Mouse (Mus musculus) c-Kit-positive CD71-positive TER-119-positive erythroid progenitor cells, embryonic 14.5 days (primary cell): ENCODE results near the gene Helz2.

Experiments
- DNase-seq: peaks from one replicate; pipeline ENCODE4 v3.0.0-alpha.2; 2013; ENCODE audit warnings: low spot score

Gene Helz2

DNA sequence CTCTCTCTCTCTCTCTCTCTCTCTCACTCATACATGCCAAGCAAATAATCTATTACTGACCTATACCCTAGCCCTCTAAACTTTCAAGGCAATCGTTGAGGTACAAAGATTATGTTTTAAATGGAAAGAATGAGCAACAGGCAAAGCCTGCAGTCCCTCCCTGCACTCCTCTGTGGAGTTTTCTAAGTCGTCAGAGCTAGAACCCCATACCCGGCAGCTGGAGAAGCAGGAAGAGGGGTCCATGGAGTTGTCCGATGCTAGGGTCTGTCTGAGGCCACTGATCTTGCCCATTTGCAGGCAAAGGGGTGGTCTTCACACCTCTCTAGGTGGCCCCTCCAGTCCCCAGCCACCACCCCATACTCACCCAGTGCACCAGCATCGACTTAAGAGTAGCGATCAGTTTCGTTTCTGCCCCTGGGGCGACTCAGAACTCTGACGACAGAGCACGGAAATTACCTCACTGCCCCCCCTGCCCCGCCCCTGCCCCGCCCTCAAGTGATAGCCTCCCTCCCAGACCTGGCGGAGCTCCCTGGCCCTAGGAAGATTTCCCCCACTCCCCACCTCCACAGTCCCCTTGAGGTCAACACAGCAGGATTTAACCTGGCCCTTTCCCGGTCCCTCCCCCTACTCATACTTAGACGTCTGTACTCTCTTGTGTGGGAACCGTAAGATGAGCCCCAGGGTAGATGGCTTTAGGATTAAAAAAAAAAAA, at the start of gene Helz2:
Gene Helz2, minus strand, starts transcription at position 426 of the 712 bp plus-strand sequence.
- peak; percentile 69 for DNase-seq

DNA sequence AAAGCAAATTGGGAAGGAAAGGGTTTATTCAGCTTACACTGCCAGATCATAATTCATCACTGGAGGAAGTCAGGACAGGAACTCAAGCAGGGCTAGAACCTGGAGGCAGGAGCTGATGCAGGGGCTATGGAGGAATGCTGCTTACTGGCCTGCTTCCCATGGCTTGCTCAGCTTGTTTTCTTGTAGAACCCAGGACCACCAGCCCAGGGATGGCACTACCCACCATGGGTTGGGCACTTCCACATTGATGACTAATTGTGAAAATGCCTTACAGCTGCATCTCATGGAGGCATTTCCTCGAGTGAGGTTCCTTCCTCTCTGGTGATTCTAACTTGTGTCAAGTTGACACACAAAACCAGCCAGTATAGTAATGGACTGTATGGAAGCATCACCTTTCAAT, 49.1 kb upstream of the Helz2 start:
- DNase-seq = no peak

DNA sequence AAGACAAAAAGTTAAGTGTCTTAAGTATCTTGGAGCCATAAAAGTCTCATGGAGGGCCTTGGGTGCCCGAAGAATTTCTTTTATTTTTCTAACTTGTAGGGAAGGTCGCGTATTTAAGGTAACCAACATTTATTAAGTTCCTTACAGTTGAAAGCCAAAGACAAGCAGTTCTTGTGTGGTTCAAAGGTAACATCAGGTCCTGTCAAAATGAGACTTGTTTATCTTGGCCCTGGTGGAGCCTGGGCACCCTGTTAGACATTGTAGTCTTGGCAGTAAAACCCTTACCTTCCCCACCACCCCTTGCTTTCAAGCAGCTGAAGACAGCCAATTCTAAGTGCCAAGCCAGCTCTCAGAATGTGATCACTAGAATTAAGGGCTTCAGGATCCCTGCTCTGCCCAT, 46.9 kb upstream of the Helz2 start:
- no peak for DNase-seq

DNA sequence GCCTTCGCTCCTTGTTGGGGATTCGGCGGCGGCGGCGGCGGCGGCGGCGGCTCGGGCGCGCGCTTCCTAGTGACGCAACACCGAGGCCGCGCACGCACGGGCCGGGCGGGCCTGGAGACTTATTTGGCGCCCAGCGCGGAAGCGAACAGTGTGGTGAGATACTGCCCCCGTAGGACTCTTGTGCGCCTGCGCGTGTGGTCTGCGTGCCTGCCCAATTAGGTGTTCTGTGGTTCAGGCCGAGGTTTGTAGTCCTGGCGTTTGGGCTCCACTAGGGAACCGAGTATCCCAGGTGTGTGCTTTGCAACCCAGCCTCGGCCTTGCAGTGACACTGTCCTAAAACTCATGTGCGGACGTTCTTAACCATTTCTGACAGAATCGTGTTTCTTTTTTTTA, 46.1 kb upstream of the Helz2 start, which contains the start of gene Gmeb2:
Gene Gmeb2, minus strand, starts transcription at position 78 of the 393 bp plus-strand sequence.
- DNase-seq = peak; percentile 98

DNA sequence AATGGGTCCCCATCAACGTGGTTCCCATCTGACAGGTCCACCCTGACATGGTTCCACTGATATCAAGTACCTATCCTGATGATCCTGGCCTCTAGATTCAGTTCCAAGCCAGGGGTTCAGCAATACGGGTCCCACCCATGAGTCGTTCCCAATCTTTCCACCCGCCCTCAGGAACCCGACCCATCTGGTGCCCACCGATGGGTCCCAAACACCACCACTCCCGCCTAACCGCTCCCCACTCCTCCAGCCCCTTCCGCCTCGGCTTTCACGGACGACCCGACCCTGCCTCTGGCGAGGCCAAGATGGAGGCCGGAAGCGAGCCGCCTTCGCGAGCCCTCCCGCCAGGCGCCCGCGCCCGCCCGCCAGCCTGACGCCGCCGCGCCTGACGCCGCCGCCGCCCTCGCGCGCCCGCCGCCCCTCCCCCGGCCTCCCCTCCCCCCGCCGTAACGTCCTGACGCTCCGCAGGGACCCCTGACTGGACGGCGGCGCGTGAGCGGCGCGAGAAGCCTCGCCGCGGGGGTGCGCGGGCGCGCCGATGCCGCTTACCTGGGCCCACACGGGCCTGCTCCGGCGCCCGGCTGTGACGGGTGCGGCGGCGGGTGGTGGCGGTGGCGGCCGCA, 45.6 kb upstream of the Helz2 start:
- peak; percentile 68 for DNase-seq

DNA sequence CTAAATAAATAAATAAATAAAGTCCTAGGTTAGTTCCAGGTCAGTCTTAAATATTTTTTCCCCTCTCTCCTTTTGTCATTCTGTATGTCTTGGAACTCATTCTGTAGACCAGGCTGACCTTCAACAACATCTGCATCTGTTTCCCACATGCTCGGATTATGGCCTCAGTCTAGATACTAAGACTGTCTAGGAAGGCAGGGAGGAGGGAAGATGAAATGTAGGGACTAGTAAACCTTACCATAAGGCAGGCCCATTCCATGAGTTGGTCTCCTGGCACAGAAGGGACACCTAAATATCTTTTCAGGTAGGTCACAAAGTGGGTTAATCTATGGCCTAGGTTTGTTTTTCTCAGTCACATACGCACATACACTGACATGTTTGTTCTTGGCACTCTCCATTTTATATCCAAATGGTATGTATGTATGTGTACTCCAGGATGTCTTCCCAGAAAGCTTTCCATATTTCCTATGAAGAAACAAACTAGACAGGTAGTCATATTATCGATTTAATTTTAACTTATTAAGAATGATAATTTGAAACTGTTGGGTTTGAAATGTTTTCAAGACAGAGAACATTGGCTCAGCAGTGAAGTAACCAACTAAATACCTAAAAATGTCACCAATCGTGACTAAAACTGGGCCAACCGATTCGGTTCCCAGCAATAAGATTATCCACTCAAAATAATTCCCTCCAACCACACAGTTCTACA, 45.0 kb upstream of the Helz2 start:
- DNase-seq = peak; percentile 24

DNA sequence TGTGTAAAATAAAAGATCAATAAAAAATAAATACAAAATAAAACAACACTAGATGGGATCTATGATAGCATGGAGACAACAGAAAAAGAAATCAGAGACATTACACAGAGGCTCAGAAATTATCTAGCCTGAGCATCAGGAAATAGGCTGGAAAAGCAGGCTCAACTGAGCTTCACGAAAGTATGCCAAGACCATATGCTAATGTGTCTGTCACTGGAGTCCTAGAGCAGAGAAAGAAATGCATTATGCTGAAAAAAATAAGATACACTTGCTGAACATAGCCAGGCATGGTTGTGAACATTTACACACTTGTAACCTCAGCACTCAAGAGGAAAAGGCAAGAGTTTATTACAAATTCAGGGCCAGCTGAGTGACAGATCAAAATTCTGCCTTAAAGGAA, 38.1 kb upstream of the Helz2 start:
- no peak for DNase-seq

DNA sequence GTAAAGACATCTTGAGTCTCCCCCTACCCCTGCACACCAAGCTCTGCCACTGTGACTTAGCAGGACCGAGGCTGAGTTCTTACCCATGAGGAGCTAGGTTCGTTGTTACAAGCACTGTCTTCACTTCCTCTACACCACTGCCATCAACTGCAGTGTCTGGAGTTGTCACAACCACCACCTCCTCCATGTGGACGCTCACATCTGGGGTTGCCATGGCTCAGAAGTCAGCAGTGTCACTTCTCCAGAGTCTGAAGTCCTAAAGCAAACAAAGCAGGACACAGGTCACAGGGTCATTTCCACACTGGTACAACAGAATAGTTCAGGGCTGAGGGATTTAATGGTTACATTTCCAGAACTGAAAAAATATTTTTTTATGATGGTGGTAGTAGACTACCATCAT, 36.0 kb upstream of the Helz2 start:
- no peak for DNase-seq

DNA sequence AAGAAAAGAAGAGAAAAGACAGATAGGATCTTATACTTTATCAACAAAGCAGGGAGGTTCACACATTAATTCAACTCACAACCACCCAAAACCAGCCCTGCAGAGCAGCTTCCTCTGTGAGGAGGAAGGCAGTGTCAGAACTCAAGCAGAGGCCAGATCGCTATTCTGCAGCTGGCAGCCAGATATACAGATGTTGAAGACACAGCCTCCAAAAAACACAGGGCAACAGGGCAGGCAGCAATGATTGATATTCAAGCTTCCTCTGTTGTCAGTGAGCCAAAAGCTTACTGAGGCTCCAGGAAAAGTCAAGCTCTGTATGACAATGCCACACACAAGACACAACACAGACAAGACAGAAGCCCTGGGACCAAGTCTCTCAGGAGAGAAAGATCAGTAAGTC, 34.9 kb upstream of the Helz2 start:
- no peak for DNase-seq

DNA sequence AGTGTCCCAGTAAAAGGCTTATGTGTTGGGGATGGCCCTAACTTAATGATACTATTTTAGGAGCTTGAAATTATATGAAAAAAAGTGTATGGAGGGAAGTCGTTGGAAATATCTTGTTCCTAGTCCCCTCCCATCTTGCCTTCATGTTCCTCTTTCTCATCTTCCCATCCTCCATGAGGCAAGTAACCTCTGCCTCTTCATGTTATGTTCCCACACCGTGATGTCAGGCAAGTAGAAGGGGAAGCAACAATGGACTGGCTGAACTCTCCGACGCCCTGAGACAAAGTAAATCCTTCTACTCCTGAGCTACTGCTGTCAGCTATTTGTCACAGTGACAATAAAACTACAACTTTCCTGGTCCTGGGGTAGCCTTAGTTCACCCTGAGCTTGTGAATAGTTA, 32.8 kb upstream of the Helz2 start:
- no peak for DNase-seq

DNA sequence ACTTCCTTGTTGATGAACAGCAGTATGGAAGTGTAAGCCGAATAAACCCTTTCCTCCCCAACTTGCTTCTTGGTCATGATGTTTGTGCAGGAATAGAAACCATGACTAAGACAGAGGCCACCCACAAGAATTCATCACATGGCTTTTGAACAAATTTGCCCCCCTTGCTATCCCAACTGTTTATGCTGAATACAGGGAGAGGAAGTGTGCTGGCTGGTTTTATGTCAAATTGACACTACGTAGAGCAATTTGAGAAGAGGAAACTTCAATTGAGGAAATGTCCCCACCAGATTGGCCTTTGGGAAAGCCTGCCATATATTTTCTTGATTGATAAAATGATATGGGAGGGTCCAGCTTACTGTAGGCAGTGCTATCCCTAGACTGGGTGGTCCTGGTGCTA, 32.0 kb upstream of the Helz2 start:
- no peak for DNase-seq

DNA sequence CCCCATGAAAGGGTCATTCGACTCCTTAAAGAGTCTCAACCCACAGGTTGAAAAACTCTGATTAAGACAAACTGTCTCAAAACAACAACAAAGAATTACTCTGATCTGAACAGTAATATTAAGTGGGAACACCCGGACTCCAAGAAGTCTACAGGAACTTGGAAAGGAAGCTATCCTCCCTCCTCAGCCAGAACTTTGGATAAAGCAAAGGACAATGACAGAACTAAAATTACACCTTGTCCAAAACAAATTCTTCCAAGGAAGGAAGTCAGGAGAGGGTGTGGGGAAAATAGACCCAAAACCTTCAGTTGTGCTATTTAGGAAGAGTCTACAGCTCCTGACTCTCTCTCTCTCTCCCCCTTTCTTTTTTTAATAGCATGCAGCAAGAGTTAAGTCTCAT, 30.3 kb upstream of the Helz2 start:
- DNase-seq = no peak

DNA sequence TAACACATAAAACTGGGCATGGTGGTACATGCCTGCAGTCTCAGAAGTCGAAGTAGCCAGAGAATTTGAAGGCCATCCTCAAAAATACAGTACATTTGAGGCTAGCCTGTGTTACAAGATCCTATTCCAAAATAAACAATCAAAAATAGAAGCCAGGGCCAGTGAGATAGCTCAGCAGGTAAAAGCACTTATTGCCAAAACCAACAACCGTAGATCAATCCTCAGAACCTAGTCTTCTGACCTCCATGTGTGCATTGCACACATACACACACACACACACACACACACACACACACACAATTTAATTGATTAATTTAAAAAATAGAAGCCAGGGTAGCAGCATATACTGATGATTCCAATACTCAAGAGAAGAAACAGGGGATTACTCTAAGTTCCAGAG, 25.0 kb upstream of the Helz2 start:
- DNase-seq = no peak

DNA sequence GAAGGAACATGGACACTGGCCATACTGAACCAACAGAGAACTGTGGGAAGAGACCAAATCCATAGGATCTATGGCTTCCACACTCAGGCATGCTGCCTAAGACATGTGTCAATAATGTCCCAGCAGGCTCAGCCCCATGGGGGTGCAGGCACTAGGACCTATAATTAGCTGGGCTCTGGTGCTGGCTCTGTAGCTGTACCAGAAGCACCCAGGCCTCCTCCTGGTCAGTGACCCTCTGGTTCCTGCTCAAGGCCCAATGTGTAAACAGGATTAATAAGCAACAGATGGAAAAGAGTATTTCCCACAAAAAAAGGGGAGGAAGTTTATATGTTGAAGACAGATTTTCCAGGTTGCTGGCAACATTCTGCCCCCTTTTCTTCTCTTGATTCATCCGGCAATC, 11.4 kb upstream of the Helz2 start:
- no peak for DNase-seq

DNA sequence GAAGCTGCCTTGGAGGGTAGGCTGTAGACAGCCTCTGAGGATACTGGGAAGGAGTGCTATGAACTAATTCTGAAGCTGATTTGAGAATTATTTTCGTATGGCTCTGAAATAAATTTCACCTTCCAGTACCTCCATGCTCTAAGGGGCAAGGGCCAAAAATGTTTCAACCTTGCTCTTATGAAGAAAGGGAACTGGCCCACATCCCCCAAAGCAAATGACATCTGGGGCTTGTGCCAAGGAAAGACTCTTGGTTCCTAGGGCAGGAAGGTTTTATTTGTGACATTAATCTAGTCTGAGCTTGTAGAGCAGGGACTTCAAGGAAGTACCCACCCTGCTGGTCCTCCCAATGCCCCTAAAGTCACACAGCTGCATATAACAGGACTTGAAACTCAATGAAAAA, 10.0 kb upstream of the Helz2 start:
- DNase-seq = no peak

DNA sequence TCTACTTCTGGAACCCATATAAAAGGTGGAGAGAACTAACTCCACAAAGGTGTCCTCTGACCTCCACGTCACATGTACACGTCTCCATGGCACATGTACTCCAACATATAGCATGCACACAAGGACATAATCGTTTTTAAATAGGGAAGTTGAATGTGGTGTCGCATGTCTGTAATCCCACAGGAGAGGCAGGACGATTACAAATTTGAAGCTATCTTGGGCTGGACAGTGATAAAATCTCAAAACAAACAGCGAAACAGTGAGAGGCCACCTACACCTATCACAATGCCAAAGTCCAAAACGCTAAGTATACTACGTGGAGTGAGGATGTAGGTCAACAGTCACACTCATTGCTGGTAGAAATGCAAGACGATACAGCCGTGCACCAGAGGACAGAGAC, 7.4 kb upstream of the Helz2 start:
- no peak for DNase-seq

DNA sequence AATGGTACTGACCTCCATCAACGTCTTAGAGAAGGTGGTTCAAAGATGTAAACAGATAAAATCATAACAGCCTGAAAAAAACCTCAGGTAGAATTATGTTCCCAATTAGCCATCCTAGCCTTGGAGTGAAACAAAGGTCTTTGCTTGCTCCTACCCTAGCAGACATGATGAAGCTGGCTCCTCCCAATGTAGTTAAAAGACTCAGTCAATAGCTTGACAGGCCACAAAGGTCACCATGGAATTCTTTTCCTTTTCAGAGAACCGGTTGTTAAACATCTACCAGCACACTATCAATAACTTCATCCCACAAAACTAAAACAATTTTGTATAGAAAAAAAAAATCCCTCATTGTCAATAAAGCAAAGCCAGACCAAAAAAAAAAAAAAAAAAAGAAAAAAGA, 3.2 kb upstream of the Helz2 start:
- no peak for DNase-seq

DNA sequence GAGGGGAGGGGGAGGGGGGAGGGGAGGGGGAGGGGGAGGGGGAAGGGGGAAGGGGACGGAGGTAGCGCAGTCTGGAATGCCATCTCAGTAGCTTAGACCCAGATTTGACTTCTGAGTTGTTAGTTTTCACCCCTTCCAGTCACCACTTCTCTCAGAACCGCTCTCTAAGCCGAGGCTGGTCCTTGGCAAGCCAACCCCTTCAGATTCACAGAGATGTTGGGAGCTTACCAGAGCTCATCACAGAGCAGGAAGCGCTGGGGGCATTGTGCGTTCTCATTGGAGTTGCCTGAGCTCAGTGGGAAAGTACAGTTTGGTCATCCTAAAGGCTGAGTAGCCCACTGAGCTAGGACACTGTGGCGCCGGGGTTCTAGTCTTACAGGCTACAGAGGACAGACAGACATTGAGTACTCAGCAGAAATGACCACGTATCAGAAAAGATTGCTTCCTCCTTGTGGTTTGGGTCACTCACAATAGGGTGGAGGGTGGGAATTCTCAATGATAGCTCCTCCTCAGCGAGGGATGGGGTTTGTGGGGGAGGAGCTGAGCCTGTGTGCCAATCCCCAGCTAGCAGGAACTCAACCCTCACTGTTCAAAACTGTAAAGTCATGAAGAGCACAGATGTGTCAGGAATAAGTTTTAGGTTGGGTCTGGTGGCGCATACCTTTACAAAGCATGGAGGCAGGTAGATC, 2.0 kb upstream of the Helz2 start:
- DNase-seq = peak; percentile 19

DNA sequence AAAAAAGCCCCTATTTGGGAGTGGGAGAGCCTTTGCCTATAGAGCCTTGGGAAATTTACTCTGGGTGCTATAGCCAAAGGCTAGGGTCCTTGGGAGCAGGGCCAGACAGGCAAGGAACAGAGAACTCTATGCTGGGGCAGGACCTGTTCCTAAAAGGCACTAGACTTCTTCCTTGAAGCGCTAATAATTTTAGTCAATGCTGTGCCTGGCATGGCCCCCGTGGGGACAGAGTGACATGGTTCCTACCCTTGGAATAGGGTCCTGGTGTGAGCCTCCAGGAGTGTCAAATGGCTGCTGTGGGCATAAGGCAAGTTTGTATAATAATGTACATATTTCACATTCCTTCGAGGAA, 463 bp upstream of the Helz2 start:
- DNase-seq = no peak

DNA sequence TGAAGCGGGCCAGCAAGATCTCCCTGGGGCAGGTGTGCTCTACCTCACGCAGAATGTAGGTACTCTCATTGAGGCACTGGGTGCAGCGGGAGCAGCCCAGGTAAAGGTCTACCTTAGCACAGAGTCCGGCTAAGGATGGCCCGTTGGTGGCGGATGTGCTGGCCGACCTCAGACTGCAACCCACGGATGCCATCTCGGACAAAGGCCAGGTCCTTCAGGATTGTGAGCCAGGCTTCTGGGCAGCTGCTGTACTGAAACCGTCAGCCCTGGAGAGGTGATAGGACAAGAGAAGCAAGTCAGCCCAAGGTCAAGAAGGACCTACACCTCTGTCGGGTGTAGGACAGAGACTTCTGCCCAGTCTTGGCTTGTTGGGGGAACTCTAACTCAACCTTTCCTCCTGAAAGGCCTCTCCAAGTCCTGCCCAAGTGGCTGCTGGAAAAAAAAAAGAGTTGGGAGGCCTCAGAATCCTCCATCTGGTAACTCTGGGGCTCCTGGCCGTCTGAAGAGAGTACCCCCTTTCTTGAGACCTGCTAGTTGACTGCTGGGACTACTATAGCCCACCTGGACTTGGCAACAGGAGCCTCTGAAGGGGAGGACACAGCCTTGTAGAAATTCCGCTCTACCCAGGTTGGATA, 904 bp downstream of the Helz2 start:
- DNase-seq = no peak

DNA sequence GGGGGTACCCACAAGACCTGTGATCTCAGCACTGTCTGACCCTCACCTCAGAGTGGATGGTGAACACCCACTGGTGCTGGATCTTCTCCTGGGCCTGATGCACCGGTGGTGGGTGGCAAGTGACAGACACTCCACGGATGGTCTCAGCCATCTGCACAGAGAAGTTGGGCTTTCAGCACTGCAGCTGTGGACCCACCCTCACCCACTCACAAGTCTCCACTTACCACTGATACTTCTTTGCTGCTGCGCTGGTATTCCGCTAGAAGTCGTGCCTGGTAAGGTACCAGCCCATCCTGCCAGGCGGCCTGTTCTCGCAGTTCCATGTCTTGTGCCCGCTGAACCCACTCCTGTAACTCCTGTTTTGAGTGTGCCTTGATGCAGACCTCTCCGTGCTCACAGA, 2.6 kb downstream of the Helz2 start:
- DNase-seq = no peak

DNA sequence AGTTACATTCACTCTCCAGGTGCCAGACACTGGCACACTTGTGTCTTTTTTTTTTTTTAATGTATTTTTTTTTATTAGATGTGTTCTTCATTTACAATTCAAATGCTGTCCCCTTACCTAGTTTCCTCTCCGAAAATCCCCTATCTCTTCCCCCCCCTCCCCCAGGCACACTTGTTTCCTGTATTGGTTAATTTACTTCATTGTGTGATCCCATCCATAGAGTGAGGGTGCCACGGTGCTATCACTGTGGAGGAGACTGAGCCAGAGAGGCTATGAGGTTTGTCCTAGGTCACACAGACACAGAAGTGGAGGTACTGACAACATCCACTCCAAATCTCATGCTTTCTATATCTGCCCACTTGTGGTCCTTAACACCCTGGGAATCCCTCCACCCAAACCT, 3.0 kb downstream of the Helz2 start:
- no peak for DNase-seq
